Mouse (Mus musculus) C2C12 (cell line): ENCODE results near the gene Sp4. TPM values are rescaled to one million over a fixed set of nuclear protein-coding genes. Genes with fewer than 3 reads are reported as not detected.

Experiments
- H3K27me3 ChIP-seq: one replicate; pipeline ENCODE4 v1.6.1; 2011; ENCODE audit not compliant: control insufficient read depth, insufficient read depth, insufficient read length
- H3K36me3 ChIP-seq: one replicate; pipeline ENCODE4 v1.6.1; 2011; ENCODE audit not compliant: control insufficient read depth, insufficient read depth
- H3K4me3 ChIP-seq: one replicate; pipeline ENCODE4 v1.5.1; 2011; ENCODE audit warnings: mild to moderate bottlenecking, control low read depth; ENCODE audit not compliant: poor library complexity, insufficient read depth, severe bottlenecking
- H3K79me2 ChIP-seq: one replicate; pipeline ENCODE4 v1.6.1; 2011; ENCODE audit not compliant: control insufficient read depth, insufficient read depth
- H3K79me3 ChIP-seq: one replicate; pipeline ENCODE4 v1.6.1; 2011; ENCODE audit warnings: low read depth, control low read depth
- H3ac ChIP-seq: one replicate; pipeline ENCODE3; 2011; ENCODE audit warnings: low read depth; ENCODE audit not compliant: control insufficient read depth, insufficient read length
- CEBPB ChIP-seq: IDR thresholded peaks from one replicate; pipeline ENCODE4 v1.6.1; 2011; ENCODE audit warnings: low read depth, mild to moderate bottlenecking, control low read depth, moderate library complexity
- CTCF ChIP-seq: IDR thresholded peaks from one replicate; pipeline ENCODE4 v1.5.1; 2011; ENCODE audit not compliant: control insufficient read depth, insufficient read depth, insufficient read length
- FOSL1 ChIP-seq: IDR thresholded peaks from one replicate; pipeline ENCODE4 v1.8.0; 2011; ENCODE audit warnings: mild to moderate bottlenecking, low read length; ENCODE audit not compliant: poor library complexity, insufficient read depth, severe bottlenecking
- MAX ChIP-seq: IDR thresholded peaks from one replicate; pipeline ENCODE4 v1.6.1; 2011; ENCODE audit warnings: mild to moderate bottlenecking, control low read depth
- MYOD1 ChIP-seq: IDR thresholded peaks from one replicate; pipeline ENCODE4 v1.6.1; 2011; ENCODE audit warnings: low read depth; ENCODE audit not compliant: control insufficient read depth, insufficient read length
- MYOG ChIP-seq: IDR thresholded peaks from one replicate; pipeline ENCODE4 v1.6.1; 2011; ENCODE audit not compliant: control insufficient read depth, insufficient read length; ENCODE audit errors: extremely low read depth
- USF1 ChIP-seq: IDR thresholded peaks from one replicate; pipeline ENCODE4 v1.6.1; 2011; ENCODE audit warnings: low read depth, mild to moderate bottlenecking, control low read depth, moderate library complexity
- polyA plus RNA-seq: library from polyadenylated mRNA; unstranded; fragments of >200 nt; fragmentation: generic; extraction: Trizol; gene quantifications from one replicate; pipeline ENCODE4 v1.2.1, GENCODE M21; 2012; ENCODE audit warnings: missing spikeins

The Sp4 gene
- polyA plus RNA-seq, 1 experiment = 0.66 TPM

GRCm38 (mm10) chr12:118189535-118189934 lies 111.7 kb downstream of the Sp4 start:
- H3K79me2 ChIP-seq = no peaks in the 10 kb centered on the region
- no peak overlapping the region for H3ac ChIP-seq
- H3K79me3 ChIP-seq = no peaks in the 10 kb centered on the region
- TF ChIP-seq FOSL1 = no peak
- TF ChIP-seq MAX = no peak
- TF ChIP-seq MYOD1 = no peak
- no peak overlapping the region for H3K4me3 ChIP-seq
- H3K36me3 ChIP-seq = no peaks in the 10 kb centered on the region
- no peaks in the 10 kb centered on the region for H3K27me3 ChIP-seq

- no peak overlapping the region for H3ac ChIP-seq
- no peaks in the 10 kb centered on the region for H3K79me2 ChIP-seq
- no peaks in the 10 kb centered on the region for H3K27me3 ChIP-seq
- TF ChIP-seq MYOG = no peak
- TF ChIP-seq MYOD1 = no peak
- TF ChIP-seq FOSL1 = no peak
- no peak for TF ChIP-seq CEBPB
- TF ChIP-seq CTCF = no peak
- TF ChIP-seq MAX = no peak
- no peak for TF ChIP-seq USF1
- no peaks in the 10 kb centered on the region for H3K79me3 ChIP-seq
- H3K4me3 ChIP-seq = no peak overlapping the region
- no peaks in the 10 kb centered on the region for H3K36me3 ChIP-seq
Observed at GRCm38 (mm10) chr12:118187663-118188062, 113.6 kb downstream of the Sp4 start.

GRCm38 (mm10) chr12:118186881-118187489 lies 114.3 kb downstream of the Sp4 start:
- Histone ChIP-seq H3K79me3 (no peaks in the 10 kb centered on the region), H3K79me2 (no peaks in the 10 kb centered on the region), H3K27me3 (no peaks in the 10 kb centered on the region), H3ac (no peak overlapping the region), H3K36me3 (no peaks in the 10 kb centered on the region), H3K4me3 (no peak overlapping the region)
- no peak for TF ChIP-seq MYOG
- TF ChIP-seq CTCF = no peak
- no peak for TF ChIP-seq MAX
- no peak for TF ChIP-seq USF1
- TF ChIP-seq FOSL1 = no peak
- TF ChIP-seq MYOD1 = no peak
- no peak for TF ChIP-seq CEBPB

- Histone ChIP-seq H3K79me3 (no peaks in the 10 kb centered on the region), H3ac (no peak overlapping the region), H3K36me3 (no peaks in the 10 kb centered on the region), H3K79me2 (no peaks in the 10 kb centered on the region), H3K27me3 (no peaks in the 10 kb centered on the region), H3K4me3 (no peak overlapping the region)
- TF ChIP-seq FOSL1 (no peak), USF1 (no peak)
Observed at GRCm38 (mm10) chr12:118186120-118186880, 114.9 kb downstream of the Sp4 start.

Other genes starting within 250 kb of the Sp4 start
- gene Dnah11, start 102.4 kb downstream of the Sp4 start, polyA plus RNA-seq = under 0.01 TPM